Mouse (Mus musculus) MEL (cell line): Measurements from ENCODE around the gene Cspg4. TPM values are rescaled to one million over a fixed set of nuclear protein-coding genes. Genes with fewer than 3 reads are reported as not detected.
A peak's percentile ranks its signal among the peaks of the same experiment; 100 is the strongest.
"Not testable (repeated sequence)": the region's sequence is repeated elsewhere in the genome, so short reads cannot be mapped to it uniquely, and the experiment has no call there.

ENCODE experiments used
- DNase-seq: peaks from one replicate; pipeline ENCODE4 v3.0.0; 2011; ENCODE audit warnings: low read depth, low spot score
- H3K27ac ChIP-seq: 2 replicates; pipeline ENCODE4 v1.5.1; 2012; ENCODE audit warnings: low read depth, mild to moderate bottlenecking, control low read depth, low read length, moderate library complexity; ENCODE audit not compliant: control insufficient read depth
- H3K27me3 ChIP-seq, 2 experiments: fragments of 150-350 bp in 1 of 2; sonication (generic) in 1 of 2; 2 replicates each; pipeline ENCODE4 v1.6.1; 2012; ENCODE audit warnings: low read length in 2 of 2, mild to moderate bottlenecking in 2 of 2, improper control_type of control experiment in 1 of 2, moderate library complexity in 1 of 2; ENCODE audit not compliant: insufficient read depth in 2 of 2, control insufficient read depth in 1 of 2
- H3K36me3 ChIP-seq, 2 experiments: 2 replicates each; pipeline ENCODE4 v1.6.1; 2012 to 2014; ENCODE audit warnings: low read length in 2 of 2, improper control_type of control experiment in 1 of 2, inconsistent platforms in 1 of 2, mild to moderate bottlenecking in 1 of 2; ENCODE audit not compliant: insufficient read depth in 2 of 2, control insufficient read depth in 1 of 2
- H3K4me1 ChIP-seq, 2 experiments: fragments of 150-350 bp in 1 of 2; sonication (generic) in 1 of 2; 2 replicates each; pipeline ENCODE4 v1.6.1; 2012; ENCODE audit warnings: low read length in 2 of 2, improper control_type of control experiment in 1 of 2, mild to moderate bottlenecking in 1 of 2; ENCODE audit not compliant: insufficient read depth in 2 of 2, control insufficient read depth in 1 of 2
- H3K4me3 ChIP-seq, 2 experiments: fragments of 150-350 bp in 1 of 2; sonication (generic) in 1 of 2; 2 replicates each; pipeline ENCODE4 v1.5.1; 2012; ENCODE audit warnings: low read depth in 2 of 2, low read length in 2 of 2, mild to moderate bottlenecking in 2 of 2, moderate library complexity in 2 of 2, control low read depth in 1 of 2, improper control_type of control experiment in 1 of 2; ENCODE audit not compliant: control insufficient read depth in 1 of 2, insufficient read depth in 1 of 2
- H3K79me2 ChIP-seq: 2 replicates; pipeline ENCODE4 v1.6.1; 2012; ENCODE audit warnings: mild to moderate bottlenecking, low read length, moderate library complexity; ENCODE audit not compliant: control insufficient read depth, poor library complexity, insufficient read depth
- H3K9ac ChIP-seq: 2 replicates; pipeline ENCODE4 v1.6.1; 2012; ENCODE audit warnings: low read depth, mild to moderate bottlenecking, control low read depth, low read length, moderate library complexity; ENCODE audit not compliant: control insufficient read depth, poor library complexity, severe bottlenecking
- H3K9me3 ChIP-seq: fragments of 150-350 bp; sonication (generic); replicated peaks from 2 replicates; pipeline ENCODE4 v1.6.1; 2012; ENCODE audit warnings: mild to moderate bottlenecking, low read length, improper control_type of control experiment, moderate library complexity; ENCODE audit not compliant: insufficient read depth
- BHLHE40 ChIP-seq: IDR thresholded peaks from 2 replicates; pipeline ENCODE4 v1.6.1; 2012; ENCODE audit warnings: low read depth, mild to moderate bottlenecking, inconsistent platforms, low read length, improper control_type of control experiment, borderline replicate concordance
- CHD1 ChIP-seq: IDR thresholded peaks from 2 replicates; pipeline ENCODE4 v1.6.1; 2012; ENCODE audit warnings: low read depth, mild to moderate bottlenecking, inconsistent platforms, low read length, improper control_type of control experiment
- CHD2 ChIP-seq: IDR thresholded peaks from 2 replicates; pipeline ENCODE4 v1.6.1; 2011; ENCODE audit warnings: low read length, improper control_type of control experiment
- EP300 ChIP-seq, 2 experiments: IDR thresholded peaks; 2 replicates each; pipeline ENCODE4 v1.6.1; 2011; ENCODE audit warnings: improper control_type of control experiment in 2 of 2, low read length in 2 of 2, low read depth in 1 of 2, mild to moderate bottlenecking in 1 of 2
- GATA1 ChIP-seq: IDR thresholded peaks from 2 replicates; pipeline ENCODE4 v1.6.1; 2011; ENCODE audit warnings: low read depth, low read length, improper control_type of control experiment
- HCFC1 ChIP-seq: IDR thresholded peaks from 2 replicates; pipeline ENCODE4 v1.6.1; 2012; ENCODE audit warnings: low read depth, mild to moderate bottlenecking, inconsistent platforms, low read length, improper control_type of control experiment, moderate library complexity
- KAT2A ChIP-seq: conservative IDR thresholded peaks from 2 replicates; pipeline ENCODE4 v1.6.1; 2012; ENCODE audit warnings: low read depth, low read length, improper control_type of control experiment, inconsistent platforms
- MAFK ChIP-seq: IDR thresholded peaks from 2 replicates; pipeline ENCODE4 v1.6.1; 2011; ENCODE audit warnings: low read depth, mild to moderate bottlenecking, low read length, improper control_type of control experiment, borderline replicate concordance
- MAZ ChIP-seq: IDR thresholded peaks from 2 replicates; pipeline ENCODE4 v1.6.1; 2012; ENCODE audit warnings: low read depth, mild to moderate bottlenecking, inconsistent platforms, low read length, improper control_type of control experiment
- MYB ChIP-seq: IDR thresholded peaks from 2 replicates; pipeline ENCODE4 v1.6.1; 2011; ENCODE audit warnings: mild to moderate bottlenecking, low read depth, low read length, improper control_type of control experiment
- MYC ChIP-seq: IDR thresholded peaks from 2 replicates; pipeline ENCODE4 v1.6.1; 2011; ENCODE audit warnings: low read depth, mild to moderate bottlenecking, low read length, improper control_type of control experiment, moderate library complexity
- POLR2A ChIP-seq, 2 experiments: IDR thresholded peaks; 2 replicates each; pipeline ENCODE4 v1.6.1; 2011 to 2012; ENCODE audit warnings: low read length in 2 of 2, mild to moderate bottlenecking in 2 of 2, control low read depth in 1 of 2, improper control_type of control experiment in 1 of 2, low read depth in 1 of 2, moderate library complexity in 1 of 2; ENCODE audit not compliant: control insufficient read depth in 1 of 2, insufficient read depth in 1 of 2, poor library complexity in 1 of 2
- POLR2AphosphoS2 ChIP-seq: IDR thresholded peaks from 2 replicates; pipeline ENCODE4 v1.6.1; 2011; ENCODE audit warnings: low read length, improper control_type of control experiment
- POLR2AphosphoS5 ChIP-seq: IDR thresholded peaks from 2 replicates; pipeline ENCODE4 v1.6.1; 2012; ENCODE audit warnings: low read depth, borderline replicate concordance, mild to moderate bottlenecking, inconsistent platforms, low read length, moderate library complexity, mixed read lengths
- RAD21 ChIP-seq: IDR thresholded peaks from 2 replicates; pipeline ENCODE4 v1.6.1; 2011; ENCODE audit warnings: mild to moderate bottlenecking, low read depth, low read length, improper control_type of control experiment
- RCOR1 ChIP-seq: IDR thresholded peaks from 2 replicates; pipeline ENCODE4 v1.6.1; 2012; ENCODE audit warnings: low read depth, mild to moderate bottlenecking, inconsistent platforms, low read length, improper control_type of control experiment
- SIN3A ChIP-seq: IDR thresholded peaks from 2 replicates; pipeline ENCODE4 v1.6.1; 2012; ENCODE audit warnings: low read length, improper control_type of control experiment, inconsistent platforms
- TBP ChIP-seq: IDR thresholded peaks from 2 replicates; pipeline ENCODE4 v1.8.0; 2011; ENCODE audit warnings: low read depth, low read length, improper control_type of control experiment
- UBTF ChIP-seq: IDR thresholded peaks from 2 replicates; pipeline ENCODE4 v1.6.1; 2012; ENCODE audit warnings: low read depth, mild to moderate bottlenecking, inconsistent platforms, low read length, improper control_type of control experiment, moderate library complexity, borderline replicate concordance; ENCODE audit not compliant: insufficient read depth
- ZNF384 ChIP-seq: IDR thresholded peaks from 2 replicates; pipeline ENCODE4 v1.6.1; 2012; ENCODE audit warnings: low read depth, mild to moderate bottlenecking, inconsistent platforms, low read length, improper control_type of control experiment
- polyA plus RNA-seq, 2 experiments: library from polyadenylated mRNA; stranded (reverse) in 1 of 2; unstranded in 1 of 2; fragments of >175 nt in 1 of 2; fragments of >200 nt in 1 of 2; gene quantifications; 2 replicates each; pipeline versions ENCODE4 v1.2.1 to v1.2.4; 2012; ENCODE audit warnings: low replicate concordance in 2 of 2, low read depth in 1 of 2; ENCODE audit not compliant: insufficient read length in 2 of 2, insufficient read depth in 1 of 2, missing spikeins in 1 of 2
- total RNA-seq: library from RNA; depleted of rRNA; stranded (reverse); fragments of 300-350 nt; gene quantifications from 2 replicates; pipeline ENCODE4 v1.2.3, GENCODE M21; 2012

The Cspg4 gene
- total and polyA plus RNA-seq, 3 experiments: 0.15 to 0.23 TPM; not detected in 1

DNA sequence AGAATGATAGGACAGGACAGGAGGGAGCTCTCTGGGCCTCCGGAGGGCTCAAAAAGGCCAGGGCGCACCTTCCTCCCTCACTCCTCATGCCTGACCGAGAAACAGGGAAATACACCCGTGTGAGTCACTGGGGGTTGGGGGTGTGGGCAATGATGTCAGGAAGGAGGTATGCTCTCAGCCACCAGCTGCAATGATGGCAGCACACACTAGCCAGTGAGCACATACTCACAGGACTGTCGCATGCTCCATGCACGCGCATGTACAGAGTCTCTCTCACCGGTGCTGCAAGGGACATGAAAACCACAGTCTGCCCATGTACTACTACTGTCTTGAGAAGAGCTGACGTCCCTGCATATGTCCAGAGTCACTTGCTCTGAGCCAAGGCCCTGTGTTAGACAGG lies 42.7 kb downstream of the Cspg4 start:
- H3K27ac ChIP-seq: no peak overlapping the region
- H3K4me3 ChIP-seq: no peak overlapping the region

DNA sequence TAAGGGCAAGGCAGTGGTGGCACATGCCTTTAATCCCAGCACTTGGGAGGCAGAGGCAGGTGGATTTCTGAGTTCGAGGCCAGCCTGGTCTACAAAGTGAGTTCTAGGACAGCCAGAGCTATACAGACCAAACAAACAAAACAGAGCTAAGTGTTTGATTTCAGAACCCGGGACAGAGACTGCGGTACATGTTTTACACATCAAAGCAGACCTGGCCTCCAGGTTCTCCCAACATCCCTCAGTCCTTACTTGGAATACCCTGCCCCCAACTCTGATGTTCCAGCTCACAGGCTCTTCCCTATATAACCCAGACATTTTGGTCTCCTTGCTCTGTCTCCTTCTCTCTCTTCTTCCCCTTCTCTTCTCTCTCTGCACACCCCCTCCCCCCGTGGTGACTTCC lies 45.2 kb downstream of the Cspg4 start:
- H3K4me1 ChIP-seq: peaks cover 2 to 12% of the 10 kb centered on the region in 2 experiments; a peak in 3 of 4 replicates
- not testable (repeated sequence) for H3K27me3 ChIP-seq, H3K9me3 ChIP-seq, H3K4me3 ChIP-seq, H3K36me3 ChIP-seq, H3K79me2 ChIP-seq, H3K27ac ChIP-seq, DNase-seq, H3K9ac ChIP-seq

More for the DNA sequence above, 42.7 kb downstream of the Cspg4 start:
- no peaks in the 10 kb centered on the region for H3K79me2 ChIP-seq
- H3K4me1 ChIP-seq: peaks cover 5 to 26% of the 10 kb centered on the region in 2 experiments
- H3K9ac ChIP-seq: no peak overlapping the region
- peaks cover 0 to 13% of the 10 kb centered on the region in 2 experiments; a peak in 2 of 4 replicates for H3K36me3 ChIP-seq
- TF ChIP-seq SIN3A (no peak), POLR2A (IDR thresholded peaks at IDR 0.05; ENCODE audit: control insufficient read depth in 1 of 2, insufficient read depth in 1 of 2, low read depth in 1 of 2, low read length in 2 of 2, poor library complexity in 1 of 2) (no peak), UBTF (no peak), BHLHE40 (no peak), RAD21 (no peak), CHD2 (no peak), CHD1 (no peak), MAZ (no peak), TBP (no peak), KAT2A (no peak), MAFK (no peak), GATA1 (no peak), HCFC1 (no peak), POLR2AphosphoS5 (no peak), MYB (no peak), EP300 (IDR thresholded peaks at IDR 0.05; ENCODE audit: low read depth in 1 of 2, low read length in 2 of 2) (no peak), POLR2AphosphoS2 (no peak), MYC (no peak), ZNF384 (no peak), RCOR1 (no peak)
- no peaks in the 10 kb centered on the region for H3K27me3 ChIP-seq
- H3K9me3 ChIP-seq: no peaks in the 10 kb centered on the region
- peak; percentile 18 for DNase-seq
